Mouse (Mus musculus): ENCODE data around the gene Gm21915. TPM values are rescaled to one million over a fixed set of nuclear protein-coding genes. Genes with fewer than 3 reads are reported as not detected.

The Gm21915 gene
- polyA plus RNA-seq, 2 experiments, result not detected

- TF ChIP-seq CTCF (IDR thresholded peaks at IDR 0.05; ENCODE audit: low read depth) (no peak), EP300 (IDR thresholded peaks at IDR 0.05; ENCODE audit: low read depth) (no peak)
- ATAC-seq (ENCODE audit: insufficient read depth), result no peak
- Histone ChIP-seq H3K4me2 (ENCODE audit: low read depth) (peak overlapping the region; percentile 54), H3K27me3 (ENCODE audit: control insufficient read depth, insufficient read depth, low read length) (peaks cover 15% of the 10 kb centered on the region), H3K4me1 (replicated peaks; ENCODE audit: control insufficient read depth in 2 of 2, insufficient read depth in 2 of 2, low read length in 1 of 2) (no peaks in the 10 kb centered on the region), H3K27ac (no peak overlapping the region), H3K9ac (replicated peaks) (no peak overlapping the region), H3K36me3 (replicated peaks; ENCODE audit: control insufficient read depth, insufficient read depth, low read depth) (no peaks in the 10 kb centered on the region), H3K9me3 (ENCODE audit: control insufficient read depth, low read length) (no peaks in the 10 kb centered on the region), H3K4me3 (ENCODE audit: insufficient read depth in 1 of 2, low read depth in 2 of 2, low read length in 2 of 2) (peak overlapping the region; percentile 44 to 46)
- WGBS (ENCODE audit: insufficient replicate concordance), result 2% methylated on average over 23 of the region's 23 CpGs
- DNase-seq (ENCODE audit: low read depth in 3 of 3, low spot score in 3 of 3), result no peak
These were observed 16.0 kb downstream of the Gm21915 start for GRCm38 (mm10) chr9:40686421-40686899.

GRCm38 (mm10) chr9:40687053-40687452 is 16.6 kb downstream of the Gm21915 start:
- no peak for ATAC-seq (ENCODE audit: insufficient read depth)
- H3K9ac ChIP-seq (replicated peaks), result no peak overlapping the region
- no peak for DNase-seq (ENCODE audit: low read depth in 3 of 3, low spot score in 3 of 3)
- peaks cover 15% of the 10 kb centered on the region for H3K27me3 ChIP-seq (ENCODE audit: control insufficient read depth, insufficient read depth, low read length)
- no peak for TF ChIP-seq EP300 (IDR thresholded peaks at IDR 0.05; ENCODE audit: low read depth)
- no peak for TF ChIP-seq CTCF (IDR thresholded peaks at IDR 0.05; ENCODE audit: low read depth)
- H3K36me3 ChIP-seq (replicated peaks; ENCODE audit: control insufficient read depth, insufficient read depth, low read depth), result no peaks in the 10 kb centered on the region
- WGBS (ENCODE audit: insufficient replicate concordance), result 40% methylated on average over 5 of the region's 5 CpGs
- no peaks in the 10 kb centered on the region for H3K9me3 ChIP-seq (ENCODE audit: control insufficient read depth, low read length)
- no peaks in the 10 kb centered on the region for H3K4me1 ChIP-seq (replicated peaks; ENCODE audit: control insufficient read depth in 2 of 2, insufficient read depth in 2 of 2, low read length in 1 of 2)
- H3K4me3 ChIP-seq (ENCODE audit: insufficient read depth in 1 of 2, low read depth in 2 of 2, low read length in 2 of 2), result no peak overlapping the region
- H3K4me2 ChIP-seq (ENCODE audit: low read depth), result no peak overlapping the region
- H3K27ac ChIP-seq, result no peak overlapping the region

DNA sequence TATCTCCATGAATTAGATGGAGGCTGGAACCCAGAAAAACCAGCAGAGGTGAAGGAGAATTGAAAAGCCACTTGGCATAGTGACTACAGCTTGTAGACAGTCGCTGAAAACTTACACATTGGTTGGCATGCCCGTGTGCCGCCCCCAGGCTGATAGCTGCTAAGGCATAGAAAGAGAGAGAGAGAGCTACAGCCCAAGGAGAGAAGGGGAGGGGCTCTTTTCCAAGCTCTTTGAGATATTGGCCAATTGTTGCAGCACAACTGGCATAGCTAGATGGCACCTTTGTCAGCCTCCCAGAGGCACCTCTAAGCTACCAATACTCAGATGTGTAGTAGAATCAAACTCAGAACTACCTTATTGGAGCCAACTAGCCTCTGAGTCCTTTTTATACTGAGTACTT is 17.1 kb downstream of the Gm21915 start:
- Histone ChIP-seq H3K9me3 (ENCODE audit: control insufficient read depth, low read length) (no peaks in the 10 kb centered on the region), H3K4me1 (replicated peaks; ENCODE audit: control insufficient read depth in 2 of 2, insufficient read depth in 2 of 2, low read length in 1 of 2) (no peaks in the 10 kb centered on the region), H3K27ac (no peak overlapping the region), H3K36me3 (replicated peaks; ENCODE audit: control insufficient read depth, insufficient read depth, low read depth) (no peaks in the 10 kb centered on the region), H3K27me3 (ENCODE audit: control insufficient read depth, insufficient read depth, low read length) (peaks cover 15% of the 10 kb centered on the region), H3K9ac (replicated peaks) (no peak overlapping the region), H3K4me3 (ENCODE audit: insufficient read depth in 1 of 2, low read depth in 2 of 2, low read length in 2 of 2) (no peak overlapping the region), H3K4me2 (ENCODE audit: low read depth) (no peak overlapping the region)
- ATAC-seq (ENCODE audit: insufficient read depth), result no peak
- TF ChIP-seq CTCF (IDR thresholded peaks at IDR 0.05; ENCODE audit: low read depth) (no peak), EP300 (IDR thresholded peaks at IDR 0.05; ENCODE audit: low read depth) (no peak)
- DNase-seq (ENCODE audit: low read depth in 3 of 3, low spot score in 3 of 3), result no peak
- 21% methylated on average over 3 of the region's 3 CpGs for WGBS (ENCODE audit: insufficient replicate concordance)

GRCm38 (mm10) chr9:40690511-40690910 is 20.1 kb downstream of the Gm21915 start:
- Histone ChIP-seq H3K27ac (no peak overlapping the region), H3K36me3 (replicated peaks; ENCODE audit: control insufficient read depth, insufficient read depth, low read depth) (no peaks in the 10 kb centered on the region), H3K9me3 (ENCODE audit: control insufficient read depth, low read length) (no peaks in the 10 kb centered on the region), H3K27me3 (ENCODE audit: control insufficient read depth, insufficient read depth, low read length) (peaks cover 11% of the 10 kb centered on the region), H3K9ac (replicated peaks) (no peak overlapping the region), H3K4me3 (ENCODE audit: insufficient read depth in 1 of 2, low read depth in 2 of 2, low read length in 2 of 2) (no peak overlapping the region), H3K4me2 (ENCODE audit: low read depth) (no peak overlapping the region), H3K4me1 (replicated peaks; ENCODE audit: control insufficient read depth in 2 of 2, insufficient read depth in 2 of 2, low read length in 1 of 2) (no peaks in the 10 kb centered on the region)
- DNase-seq (ENCODE audit: low read depth in 3 of 3, low spot score in 3 of 3), result no peak
- TF ChIP-seq EP300 (IDR thresholded peaks at IDR 0.05; ENCODE audit: low read depth) (no peak), CTCF (IDR thresholded peaks at IDR 0.05; ENCODE audit: low read depth) (no peak)
- 58% methylated on average over 7 of the region's 7 CpGs for WGBS (ENCODE audit: insufficient replicate concordance)
- ATAC-seq (ENCODE audit: insufficient read depth), result no peak

GRCm38 (mm10) chr9:40693026-40693425 is 22.6 kb downstream of the Gm21915 start:
- Histone ChIP-seq H3K4me1 (replicated peaks; ENCODE audit: control insufficient read depth in 2 of 2, insufficient read depth in 2 of 2, low read length in 1 of 2) (no peaks in the 10 kb centered on the region), H3K4me3 (ENCODE audit: insufficient read depth in 1 of 2, low read depth in 2 of 2, low read length in 2 of 2) (no peak overlapping the region), H3K36me3 (replicated peaks; ENCODE audit: control insufficient read depth, insufficient read depth, low read depth) (no peaks in the 10 kb centered on the region), H3K9ac (replicated peaks) (no peak overlapping the region), H3K9me3 (ENCODE audit: control insufficient read depth, low read length) (no peaks in the 10 kb centered on the region), H3K4me2 (ENCODE audit: low read depth) (no peak overlapping the region), H3K27ac (no peak overlapping the region), H3K27me3 (ENCODE audit: control insufficient read depth, insufficient read depth, low read length) (no peaks in the 10 kb centered on the region; the same call in 1 of the 2 replicates)
- WGBS (ENCODE audit: insufficient replicate concordance), result 35% methylated on average over 3 of the region's 3 CpGs
- no peak for DNase-seq (ENCODE audit: low read depth in 3 of 3, low spot score in 3 of 3)
- TF ChIP-seq CTCF (IDR thresholded peaks at IDR 0.05; ENCODE audit: low read depth) (no peak), EP300 (IDR thresholded peaks at IDR 0.05; ENCODE audit: low read depth) (no peak)
- ATAC-seq (ENCODE audit: insufficient read depth), result no peak
